Mouse (Mus musculus) stomach, embryonic 16.5 days (tissue): ENCODE data around the gene Icam1. TPM values are rescaled to one million over a fixed set of nuclear protein-coding genes. Genes with fewer than 3 reads are reported as not detected.
A peak's percentile ranks its signal among the peaks of the same experiment; 100 is the strongest.
"Not testable (repeated sequence)": the region's sequence is repeated elsewhere in the genome, so short reads cannot be mapped to it uniquely, and the experiment has no call there.

Source experiments
- ATAC-seq: fragments of 200-750 bp; cut with Nextera tagmentation; 2 replicates; pipeline ENCODE4 v1.8.0; 2017; ENCODE audit warnings: moderate number of reproducible peaks, moderate TSS enrichment; ENCODE audit not compliant: insufficient read depth, low FRiP score
- H3K27ac ChIP-seq: fragments of 300-500 bp; sonication (generic); 2 replicates; pipeline ENCODE4 v1.5.1; 2014; ENCODE audit warnings: low read length
- H3K27me3 ChIP-seq: fragments of 300-500 bp; sonication (generic); 2 replicates; pipeline ENCODE4 v1.6.1; 2014; ENCODE audit warnings: low read length, control low read depth, mixed read lengths; ENCODE audit not compliant: control insufficient read depth, insufficient read depth
- H3K36me3 ChIP-seq: fragments of 300-500 bp; sonication (generic); 2 replicates; pipeline ENCODE4 v1.6.1; 2014; ENCODE audit warnings: low read length; ENCODE audit not compliant: control insufficient read depth, insufficient read depth
- H3K4me1 ChIP-seq: fragments of 300-500 bp; sonication (generic); 2 replicates; pipeline ENCODE4 v1.6.1; 2014; ENCODE audit warnings: low read length, control low read depth, mixed read lengths; ENCODE audit not compliant: control insufficient read depth, insufficient read depth
- H3K4me2 ChIP-seq: fragments of 300-500 bp; sonication (generic); 2 replicates; pipeline ENCODE4 v1.6.1; 2014; ENCODE audit warnings: low read depth, low read length, mixed read lengths
- H3K4me3 ChIP-seq: fragments of 300-500 bp; sonication (generic); replicated peaks from 2 replicates; pipeline ENCODE4 v1.5.1; 2014; ENCODE audit warnings: mild to moderate bottlenecking, low read length
- H3K9ac ChIP-seq: fragments of 300-500 bp; sonication (generic); 2 replicates; pipeline ENCODE4 v1.6.1; 2014; ENCODE audit warnings: low read length
- H3K9me3 ChIP-seq: fragments of 300-500 bp; sonication (generic); replicated peaks from 2 replicates; pipeline ENCODE4 v1.6.1; 2016; ENCODE audit warnings: low read length, control low read depth; ENCODE audit not compliant: control insufficient read depth
- WGBS: fragments of 180-500 bp; shearing (Covaris S2); extraction: QIAGEN DNeasy Blood & Tissue Kit; methylation state at CpG from one replicate; pipeline ENCODE4 v1.1.7; 2014; 5-methylcytosine and 5-hydroxymethylcytosine counted together
- polyA plus RNA-seq: library from polyadenylated mRNA; unstranded; fragments of >200 nt; fragmentation: Nextera tagmentation; extraction: Ambion mirVana; gene quantifications from 2 replicates; pipeline ENCODE4 v1.2.1, GENCODE M21; 2015

Gene Icam1
- polyA plus RNA-seq, 1 experiment from 2014 or later: 15.0 TPM

- Histone ChIP-seq H3K9ac (peak overlapping the region; percentile 92), H3K9me3 (no peaks in the 10 kb centered on the region), H3K27ac (peak overlapping the region; percentile 79), H3K36me3 (peaks cover 1% of the 10 kb centered on the region), H3K4me1 (peaks cover 6% of the 10 kb centered on the region), H3K27me3 (no peaks in the 10 kb centered on the region), H3K4me2 (peak overlapping the region; percentile 78), H3K4me3 (peak overlapping the region; percentile 97)
- peak; percentile 19 for ATAC-seq
- WGBS: 7% methylated on average over 7 of the region's 7 CpGs
Measured at GRCm38 (mm10) chr9:21002270-21002626, 13.5 kb upstream of the Icam1 start.

GRCm38 (mm10) chr9:21002627-21003551 lies 12.9 kb upstream of the Icam1 start, which contains the start of gene Mrpl4:
Mrpl4 (plus strand) TSS chr9:21002738.
- under 1% methylated on average over 72 of the region's 72 CpGs for WGBS
- Histone ChIP-seq H3K36me3 (peaks cover 5% of the 10 kb centered on the region), H3K4me3 (peak within 1 kb of the TSS; percentile 97), H3K9me3 (no peaks in the 10 kb centered on the region), H3K4me1 (peaks cover 6% of the 10 kb centered on the region), H3K4me2 (peak within 1 kb of the TSS; percentile 78), H3K27me3 (no peaks in the 10 kb centered on the region), H3K9ac (peak within 1 kb of the TSS; percentile 92), H3K27ac (peak within 1 kb of the TSS; percentile 79)
- peak; percentile 81 for ATAC-seq

GRCm38 (mm10) chr9:21007313-21007952 lies 8.4 kb upstream of the Icam1 start:
- H3K4me3 ChIP-seq: no peak overlapping the region

GRCm38 (mm10) chr9:21008007-21008406 lies 7.8 kb upstream of the Icam1 start:
- H3K4me2 ChIP-seq: no peak overlapping the region
- H3K27ac ChIP-seq: no peak overlapping the region
- H3K4me1 ChIP-seq: peaks cover 4% of the 10 kb centered on the region
- H3K9ac ChIP-seq: no peak overlapping the region
- H3K36me3 ChIP-seq: peaks cover 9% of the 10 kb centered on the region
- no peaks in the 10 kb centered on the region for H3K27me3 ChIP-seq
- H3K9me3 ChIP-seq: no peaks in the 10 kb centered on the region
- no peak overlapping the region for H3K4me3 ChIP-seq
- 80% methylated on average over 7 of the region's 7 CpGs for WGBS
- ATAC-seq: no peak

More at GRCm38 (mm10) chr9:21007313-21007952, 8.4 kb upstream of the Icam1 start:
- H3K4me1 ChIP-seq: peaks cover 3% of the 10 kb centered on the region
- H3K9me3 ChIP-seq: no peaks in the 10 kb centered on the region
- ATAC-seq: no peak
- no peak overlapping the region for H3K4me2 ChIP-seq
- peaks cover 9% of the 10 kb centered on the region for H3K36me3 ChIP-seq
- no peak overlapping the region for H3K27ac ChIP-seq
- H3K9ac ChIP-seq: no peak overlapping the region
- no peaks in the 10 kb centered on the region for H3K27me3 ChIP-seq
- 94% methylated on average over 10 of the region's 10 CpGs for WGBS

GRCm38 (mm10) chr9:21010362-21010761 lies 5.4 kb upstream of the Icam1 start:
- no peak for ATAC-seq
- 47% methylated on average over 2 of the region's 2 CpGs for WGBS
- Histone ChIP-seq H3K4me1 (peaks cover 11% of the 10 kb centered on the region), H3K27ac (no peak overlapping the region), H3K27me3 (no peaks in the 10 kb centered on the region; the same call in 1 of the 2 replicates), H3K4me2 (no peak overlapping the region), H3K9ac (no peak overlapping the region), H3K4me3 (no peak overlapping the region), H3K36me3 (peaks cover 9% of the 10 kb centered on the region), H3K9me3 (no peaks in the 10 kb centered on the region)

- not testable (repeated sequence) for H3K27me3 ChIP-seq, H3K9ac ChIP-seq, H3K4me2 ChIP-seq, H3K36me3 ChIP-seq, ATAC-seq, H3K4me3 ChIP-seq, H3K9me3 ChIP-seq
- WGBS: 69% methylated on average over 9 of the region's 9 CpGs
- Histone ChIP-seq H3K27ac (peak overlapping the region; percentile 84; the same call in 1 of the 2 replicates), H3K4me1 (peaks cover 14% of the 10 kb centered on the region)
Measured at GRCm38 (mm10) chr9:21010939-21011541, 4.7 kb upstream of the Icam1 start.

- H3K4me3 ChIP-seq: no peak overlapping the region
- peaks cover 9% of the 10 kb centered on the region for H3K36me3 ChIP-seq
- no peak overlapping the region for H3K9ac ChIP-seq
- peaks cover 19% of the 10 kb centered on the region for H3K4me1 ChIP-seq
- peak; percentile 53 for ATAC-seq
- H3K27ac ChIP-seq: peak overlapping the region; percentile 84
- no peaks in the 10 kb centered on the region for H3K9me3 ChIP-seq
- H3K4me2 ChIP-seq: no peak overlapping the region
- whole genome bisulfite sequencing: 42% methylated on average over 5 of the region's 5 CpGs
- peaks cover 6% of the 10 kb centered on the region; the same call in 1 of the 2 replicates for H3K27me3 ChIP-seq
Measured at GRCm38 (mm10) chr9:21011846-21012312, 3.9 kb upstream of the Icam1 start.

GRCm38 (mm10) chr9:21012368-21012767 lies 3.4 kb upstream of the Icam1 start:
- Histone ChIP-seq H3K36me3 (peaks cover 7% of the 10 kb centered on the region), H3K9ac (no peak overlapping the region), H3K4me2 (no peak overlapping the region), H3K4me3 (no peak overlapping the region), H3K9me3 (no peaks in the 10 kb centered on the region), H3K27ac (peak overlapping the region; percentile 84; the same call in 1 of the 2 replicates), H3K4me1 (peaks cover 23% of the 10 kb centered on the region), H3K27me3 (peaks cover 9% of the 10 kb centered on the region)
- ATAC-seq: no peak
- WGBS: 47% methylated on average over 1 of the region's 1 CpGs
